Mouse (Mus musculus): Measurements from ENCODE around the gene Neu4.
A peak's percentile ranks its signal among the peaks of the same experiment; 100 is the strongest.
"Not testable (repeated sequence)": the region's sequence is repeated elsewhere in the genome, so short reads cannot be mapped to it uniquely, and the experiment has no call there.

Neu4 gene

GRCm38 (mm10) chr1:94020151-94020550 lies at the start of gene Neu4:
Gene Neu4 (plus strand): TSS chr1:94020451.
- no peak for DNase-seq

- DNase-seq = not testable (repeated sequence)
Measured at GRCm38 (mm10) chr1:93970797-93971196, 49.5 kb upstream of the Neu4 start.

- DNase-seq = not testable (repeated sequence)
Measured at GRCm38 (mm10) chr1:93975764-93976163, 44.5 kb upstream of the Neu4 start.

GRCm38 (mm10) chr1:93978287-93978686 lies 42.0 kb upstream of the Neu4 start:
- DNase-seq = not testable (repeated sequence)

DNA sequence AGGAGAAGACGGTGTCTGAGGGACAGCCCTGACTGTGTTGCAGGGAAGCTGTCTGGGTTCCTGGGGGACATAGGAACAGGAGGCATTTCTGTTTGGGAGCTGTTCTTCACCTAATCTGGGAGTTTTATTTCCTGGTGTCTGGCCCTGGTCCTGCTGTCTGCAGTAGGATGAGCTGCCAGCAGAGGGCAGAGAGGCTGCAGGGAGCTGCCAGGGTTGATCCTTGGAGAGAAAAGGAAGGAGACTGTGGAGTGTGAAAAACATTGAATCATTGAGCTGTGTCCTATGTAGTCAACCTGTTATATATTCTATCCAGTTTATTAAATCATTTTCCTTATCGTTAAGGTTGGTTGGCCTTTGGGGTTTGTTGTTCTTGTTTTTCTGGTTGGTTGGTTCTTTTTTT lies 39.3 kb upstream of the Neu4 start:
- DNase-seq = not testable (repeated sequence)

DNA sequence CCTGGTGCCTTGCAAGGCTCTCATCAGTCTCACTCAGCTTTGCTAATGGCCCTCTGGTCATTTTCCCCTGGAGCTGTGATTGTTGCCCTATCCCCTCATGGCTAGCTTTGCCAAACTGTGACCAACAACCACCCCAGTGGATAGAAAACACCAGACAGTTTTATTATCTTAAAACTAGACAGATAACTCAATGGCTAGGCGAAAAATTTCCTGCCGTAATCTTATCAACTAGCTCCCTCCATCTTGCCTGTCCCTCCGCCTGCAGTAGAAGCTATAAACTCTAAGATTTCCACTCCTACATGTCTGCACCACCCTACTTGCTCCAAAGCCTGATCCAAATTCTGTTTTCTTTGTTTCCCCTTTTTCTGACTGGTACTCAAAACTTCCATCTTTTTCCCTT lies 34.1 kb upstream of the Neu4 start:
- DNase-seq = no peak

DNA sequence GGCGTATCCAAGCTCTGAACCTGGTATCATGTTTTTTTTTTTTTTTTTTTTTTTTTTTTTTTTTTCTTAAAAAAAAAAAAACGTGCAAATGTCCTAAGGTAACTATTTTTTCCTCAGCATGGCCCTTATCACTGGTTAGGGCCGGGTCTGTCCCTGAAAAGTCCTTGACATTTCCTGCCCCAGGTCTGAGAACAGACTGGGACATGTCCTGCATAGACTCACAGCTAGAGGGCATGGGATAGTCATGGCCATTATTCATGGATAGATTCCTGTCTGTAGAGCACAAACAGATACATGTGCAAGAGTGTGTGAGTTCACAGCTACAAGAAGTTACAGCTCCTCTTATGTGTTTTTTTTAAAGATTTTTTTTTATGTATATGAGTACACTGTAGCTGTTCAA lies 31.5 kb upstream of the Neu4 start:
- DNase-seq = no peak

GRCm38 (mm10) chr1:93990209-93990608 lies 30.0 kb upstream of the Neu4 start, which contains the start of gene Gal3st2c:
Gene Gal3st2c (plus strand): TSS chr1:93990509.
- DNase-seq = not testable (repeated sequence)

GRCm38 (mm10) chr1:93991068-93991467 lies 29.2 kb upstream of the Neu4 start:
- not testable (repeated sequence) for DNase-seq

GRCm38 (mm10) chr1:93991491-93991890 lies 28.8 kb upstream of the Neu4 start:
- not testable (repeated sequence) for DNase-seq

DNA sequence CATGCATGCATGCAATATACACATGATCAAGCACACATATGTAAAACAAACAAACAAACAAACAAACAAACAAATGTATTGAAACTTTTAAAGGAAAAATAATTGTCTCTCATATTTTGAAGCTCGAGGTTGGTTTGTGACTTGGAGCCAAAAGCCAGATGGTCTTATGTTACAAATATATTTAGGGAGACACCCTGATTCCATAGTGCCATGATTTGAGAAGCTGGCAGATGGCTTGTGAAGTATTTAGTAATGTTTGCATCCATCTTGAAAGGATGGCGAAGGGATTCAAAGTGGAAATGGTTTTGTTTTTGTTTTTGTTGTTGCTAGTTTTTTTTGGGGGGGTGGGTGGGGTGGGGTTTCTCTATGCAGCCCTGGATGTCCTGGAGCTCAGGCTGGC lies 19.2 kb upstream of the Neu4 start:
- DNase-seq = no peak

- DNase-seq = not testable (repeated sequence)
Measured at GRCm38 (mm10) chr1:94005954-94006506, 14.2 kb upstream of the Neu4 start.

- peak; percentile 93 for DNase-seq
Measured at GRCm38 (mm10) chr1:94008826-94009225, 11.4 kb upstream of the Neu4 start.

- DNase-seq = no peak
Measured at GRCm38 (mm10) chr1:94011643-94012042, 8.6 kb upstream of the Neu4 start.

DNA sequence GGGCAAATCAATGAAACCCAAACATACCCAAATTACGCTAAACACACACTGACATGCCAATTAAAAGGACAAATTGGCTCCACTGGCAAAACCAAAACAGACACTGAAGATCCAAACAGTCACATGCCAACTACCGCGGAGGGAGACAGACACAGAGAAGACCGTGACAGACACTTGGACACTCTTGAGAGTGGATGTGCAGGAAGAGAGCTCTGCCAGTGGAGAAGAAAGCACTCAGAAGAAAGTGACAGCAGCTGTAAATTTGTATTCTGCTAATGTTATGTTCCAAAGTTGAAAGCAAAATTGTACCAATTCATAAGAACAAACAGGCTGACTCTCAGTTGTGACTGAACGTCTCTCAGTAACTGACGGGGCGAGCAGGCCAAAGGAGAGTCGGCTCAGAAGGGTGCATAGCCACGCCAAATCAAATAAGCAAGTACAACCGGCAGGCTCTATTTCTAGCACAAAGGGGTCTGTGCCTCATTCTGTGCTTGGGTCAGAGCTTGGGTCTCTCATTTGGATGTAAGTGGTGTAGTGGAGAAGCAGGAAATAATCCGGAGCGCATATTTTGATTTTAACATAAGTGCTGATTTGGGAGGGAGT lies 7.4 kb downstream of the Neu4 start:
- DNase-seq = no peak

DNA sequence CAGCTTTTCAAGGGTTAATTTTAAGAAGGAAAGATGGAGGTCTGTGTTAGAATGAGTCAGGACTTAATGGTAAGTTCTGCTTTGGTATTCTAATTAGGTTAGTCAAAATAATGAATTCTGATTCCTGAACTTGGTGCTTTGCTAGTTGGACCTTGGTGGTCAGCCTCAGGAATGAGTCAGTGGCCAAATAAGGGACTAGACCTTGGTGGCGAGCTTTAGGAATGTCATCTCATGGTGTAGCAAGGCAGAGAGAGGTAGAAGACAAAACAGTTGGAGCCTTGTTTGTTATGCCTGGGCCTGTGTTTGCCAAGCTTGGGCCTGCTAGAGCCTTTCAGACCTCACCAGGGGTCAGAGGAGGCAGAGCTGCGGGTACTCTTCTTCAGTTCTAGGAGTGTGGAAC lies 8.5 kb downstream of the Neu4 start:
- DNase-seq = no peak

DNA sequence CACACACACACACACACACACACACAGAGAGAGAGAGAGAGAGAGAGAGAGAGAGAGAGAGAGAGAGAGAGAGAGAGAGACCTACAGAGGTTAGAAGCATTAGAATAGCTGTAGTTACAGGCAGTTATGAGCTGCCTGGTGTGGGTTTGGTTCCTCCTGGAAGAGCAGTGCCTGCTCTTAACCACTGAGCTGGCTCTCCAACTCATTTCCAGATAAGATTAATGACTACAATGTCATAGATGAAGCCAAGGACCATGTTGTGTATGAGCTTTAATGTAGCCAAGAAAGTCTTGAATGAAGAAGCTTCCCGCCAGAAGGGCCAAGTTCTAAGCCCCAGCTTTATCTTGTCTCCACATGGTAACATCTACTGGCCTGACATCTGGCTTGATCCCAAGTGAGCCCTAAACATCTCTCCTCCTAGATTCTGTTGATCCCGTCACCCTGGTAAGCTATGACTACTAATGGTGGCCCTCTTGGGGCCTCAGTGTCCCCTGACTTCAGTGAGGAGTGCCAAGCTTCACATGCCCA lies 12.9 kb downstream of the Neu4 start:
- no peak for DNase-seq

DNA sequence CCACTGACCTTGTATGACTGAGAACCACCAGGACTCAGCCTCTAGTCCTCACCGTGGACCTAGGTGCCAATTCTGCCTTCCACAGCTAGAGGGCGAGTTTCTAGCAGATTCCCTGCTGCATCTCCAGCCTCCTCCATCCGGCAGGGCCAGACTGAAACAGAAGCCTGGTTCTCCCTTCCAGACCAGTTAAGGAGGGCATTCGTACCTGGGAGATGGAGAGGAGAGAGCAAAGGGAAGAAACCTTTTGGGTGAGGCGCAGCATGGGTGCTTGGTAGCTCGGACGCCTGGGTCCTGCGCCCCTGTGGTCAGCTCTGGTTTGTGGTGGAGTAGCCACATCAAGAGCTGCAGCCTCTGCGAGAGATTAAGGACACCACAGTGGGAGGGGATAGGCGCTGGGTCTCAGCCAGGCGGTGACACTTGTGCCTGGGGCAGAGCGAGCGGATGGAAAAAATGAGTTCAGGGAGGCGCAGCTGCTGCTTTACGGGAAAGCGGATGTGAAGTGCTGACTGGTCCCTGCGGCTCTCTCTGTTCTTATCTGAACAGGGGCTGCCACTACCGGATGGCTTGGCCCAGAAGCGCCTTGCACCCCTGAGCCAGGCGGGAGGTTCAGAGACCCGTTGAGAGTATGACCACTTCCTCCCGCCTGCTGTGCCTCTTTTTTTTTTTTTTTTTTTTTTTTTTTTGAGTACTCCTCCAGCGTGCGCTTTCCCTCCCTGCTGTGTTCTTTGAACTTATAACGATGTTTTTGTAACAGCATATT lies 14.9 kb downstream of the Neu4 start:
- DNase-seq = peak; percentile 89

DNA sequence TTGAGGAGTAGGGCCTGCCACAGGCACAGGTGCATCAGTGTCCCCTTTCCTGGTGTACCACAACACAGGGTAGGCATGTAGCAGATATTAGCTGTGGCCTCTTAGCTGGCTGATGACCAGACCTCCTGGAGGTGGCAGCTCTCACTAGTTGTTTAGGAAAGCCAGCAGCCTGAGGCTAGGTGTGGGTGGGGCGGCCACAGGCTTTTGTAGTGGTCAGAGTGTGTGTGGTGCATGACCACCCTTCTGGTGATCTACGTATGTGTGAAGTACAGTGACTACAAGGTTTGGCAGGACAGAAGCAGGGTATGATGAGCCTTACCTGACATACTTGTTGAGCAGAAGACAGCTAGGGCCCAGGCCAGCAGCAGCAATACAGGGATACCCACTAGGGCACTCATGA lies 20.1 kb downstream of the Neu4 start:
- no peak for DNase-seq

GRCm38 (mm10) chr1:94045559-94045958 lies 25.3 kb downstream of the Neu4 start:
- no peak for DNase-seq

DNA sequence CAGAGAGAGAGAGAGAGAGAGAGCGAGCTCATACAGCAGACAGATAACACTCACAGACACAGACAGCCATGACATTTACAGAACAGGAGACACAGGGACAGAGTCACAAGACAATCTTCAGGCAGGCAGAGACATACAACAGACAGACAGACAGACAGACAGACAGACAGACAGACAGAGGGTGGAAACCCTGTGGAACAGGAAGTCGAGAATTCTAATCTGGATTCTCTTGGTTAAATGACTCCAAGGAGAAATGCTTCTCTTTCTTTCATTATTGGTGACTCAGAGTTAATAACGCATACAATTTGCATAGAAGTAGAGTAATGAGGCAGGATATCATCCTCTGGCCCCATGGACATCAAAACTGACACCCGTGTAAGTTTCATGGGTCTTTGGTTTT lies 26.3 kb downstream of the Neu4 start:
- peak; percentile 28 for DNase-seq

GRCm38 (mm10) chr1:94051104-94051503 lies 30.9 kb downstream of the Neu4 start:
- no peak for DNase-seq

GRCm38 (mm10) chr1:94052373-94052772 lies 32.1 kb downstream of the Neu4 start, which contains the start of gene Pdcd1:
Gene Pdcd1 (minus strand): TSS chr1:94052553.
- DNase-seq = no peak

Data from layer of hippocampus, adult 9-11 months (tissue).